Mouse (Mus musculus) CD4-positive, CD25-positive, alpha-beta regulatory T cell, adult 2 months (primary cell): ENCODE results near the gene Gria4.
"Not testable (repeated sequence)": the region's sequence is repeated elsewhere in the genome, so short reads cannot be mapped to it uniquely, and the experiment has no call there.

ENCODE experiments used
- DNase-seq: peaks from one replicate; pipeline ENCODE4 v3.0.0-alpha.2; 2012; ENCODE audit warnings: low read depth, low spot score

Gene Gria4

DNA sequence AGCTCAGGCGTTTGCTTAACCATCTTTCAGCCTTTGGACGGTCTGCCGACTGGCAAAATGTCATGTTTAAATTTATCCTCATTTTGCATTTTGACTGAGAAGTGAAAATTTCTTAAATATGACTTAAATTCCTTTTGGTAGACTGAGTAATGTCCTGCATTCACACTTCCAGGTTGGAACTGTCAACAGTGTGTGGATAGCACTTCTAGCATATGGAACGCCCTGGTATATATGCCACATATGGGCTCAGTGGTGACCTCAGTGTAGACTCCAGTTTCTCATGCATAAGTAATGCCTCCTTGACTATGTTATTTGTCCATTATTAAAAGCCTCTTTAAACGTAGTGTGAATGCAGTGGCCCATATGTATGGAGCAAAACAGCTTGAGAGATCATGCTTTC is 222.4 kb downstream of the Gria4 start:
- DNase-seq, result no peak

DNA sequence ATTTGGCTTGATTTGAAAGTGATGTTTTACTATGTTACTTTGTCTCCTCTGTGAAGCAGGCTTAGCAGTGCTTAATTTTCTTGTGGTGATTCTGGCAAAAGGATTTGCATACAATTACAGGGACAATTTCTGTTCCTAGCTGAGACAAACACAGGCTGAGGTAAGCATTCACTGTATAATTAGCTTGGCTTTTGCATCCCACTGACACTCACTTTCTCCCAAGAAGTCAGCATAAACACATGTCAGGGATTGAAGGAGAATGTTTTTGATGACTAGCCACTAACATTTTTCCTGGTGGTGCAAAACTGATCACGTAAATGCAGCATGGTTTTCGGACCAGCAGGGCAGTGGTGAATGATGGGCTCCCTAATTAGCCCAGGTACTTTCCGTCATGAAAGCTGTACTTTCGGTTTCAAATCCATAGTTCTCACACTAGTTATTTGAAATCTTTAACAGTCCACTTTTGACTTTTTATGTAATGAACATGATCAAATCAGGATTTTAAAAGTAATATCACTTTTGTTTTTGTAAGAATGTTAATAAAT is 240.5 kb downstream of the Gria4 start:
- DNase-seq, result no peak

DNA sequence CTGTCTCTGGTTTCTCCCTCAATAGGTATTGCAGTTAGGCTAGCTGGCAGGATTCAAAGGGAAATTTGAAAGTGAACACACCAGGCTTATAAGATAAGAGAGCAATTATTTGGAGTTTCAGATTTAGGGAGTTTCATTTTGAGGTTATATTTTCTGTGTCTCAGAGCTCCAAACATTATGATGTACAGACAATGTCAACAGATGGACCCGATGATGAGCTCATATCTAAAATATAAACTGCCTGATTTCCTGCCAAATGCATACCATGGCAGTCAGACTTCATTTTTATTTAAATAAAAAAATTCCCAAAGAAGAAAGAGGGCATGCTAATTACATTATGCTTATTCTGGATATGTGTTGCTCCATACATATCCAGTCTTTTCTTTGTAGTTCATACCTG is 256.8 kb downstream of the Gria4 start:
- no peak for DNase-seq

DNA sequence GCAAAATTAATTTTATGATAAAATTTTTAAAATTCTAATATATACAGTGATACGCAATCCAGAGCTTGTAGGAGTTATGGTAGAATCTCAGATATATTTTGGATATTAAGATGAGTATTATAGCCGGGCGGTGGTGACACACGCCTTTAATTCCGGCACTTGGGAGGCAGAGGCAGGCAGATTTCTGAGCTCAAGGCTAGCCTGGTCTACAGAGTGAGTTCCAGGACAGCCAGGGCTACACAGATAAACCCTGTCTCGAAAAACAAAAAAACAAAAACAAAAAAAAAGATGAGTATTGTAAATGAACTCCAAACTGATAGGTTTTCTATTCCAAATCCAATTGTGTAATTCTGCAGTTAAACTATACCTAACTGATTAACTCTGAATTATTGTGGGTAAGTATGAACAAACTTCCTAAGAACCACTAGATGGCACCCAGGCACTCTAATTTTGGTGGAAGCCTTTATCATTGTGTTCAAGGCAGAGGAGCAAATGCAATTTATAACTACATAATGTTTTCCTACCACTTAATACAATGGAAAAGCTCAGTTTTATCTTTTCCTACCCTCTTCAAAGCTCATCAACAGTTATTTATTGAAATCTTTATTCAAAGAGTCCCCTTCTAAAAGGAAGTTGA is 259.4 kb downstream of the Gria4 start:
- DNase-seq, result no peak

DNA sequence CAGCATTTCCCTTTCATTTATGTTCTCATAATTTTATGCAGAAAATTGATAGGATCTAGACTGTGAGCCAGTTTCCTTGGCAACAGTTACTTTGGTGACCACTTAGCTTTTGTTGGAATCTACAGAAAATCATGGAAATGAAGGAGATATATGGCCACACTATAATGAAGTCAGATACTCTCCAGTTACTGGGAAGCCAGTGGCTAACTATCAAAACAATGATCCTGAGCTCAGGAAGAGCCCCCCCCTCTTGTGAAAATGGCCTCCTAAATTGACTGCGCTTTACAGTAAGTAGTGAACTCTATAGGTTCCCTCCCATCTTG is 281.5 kb downstream of the Gria4 start:
- DNase-seq, result no peak

DNA sequence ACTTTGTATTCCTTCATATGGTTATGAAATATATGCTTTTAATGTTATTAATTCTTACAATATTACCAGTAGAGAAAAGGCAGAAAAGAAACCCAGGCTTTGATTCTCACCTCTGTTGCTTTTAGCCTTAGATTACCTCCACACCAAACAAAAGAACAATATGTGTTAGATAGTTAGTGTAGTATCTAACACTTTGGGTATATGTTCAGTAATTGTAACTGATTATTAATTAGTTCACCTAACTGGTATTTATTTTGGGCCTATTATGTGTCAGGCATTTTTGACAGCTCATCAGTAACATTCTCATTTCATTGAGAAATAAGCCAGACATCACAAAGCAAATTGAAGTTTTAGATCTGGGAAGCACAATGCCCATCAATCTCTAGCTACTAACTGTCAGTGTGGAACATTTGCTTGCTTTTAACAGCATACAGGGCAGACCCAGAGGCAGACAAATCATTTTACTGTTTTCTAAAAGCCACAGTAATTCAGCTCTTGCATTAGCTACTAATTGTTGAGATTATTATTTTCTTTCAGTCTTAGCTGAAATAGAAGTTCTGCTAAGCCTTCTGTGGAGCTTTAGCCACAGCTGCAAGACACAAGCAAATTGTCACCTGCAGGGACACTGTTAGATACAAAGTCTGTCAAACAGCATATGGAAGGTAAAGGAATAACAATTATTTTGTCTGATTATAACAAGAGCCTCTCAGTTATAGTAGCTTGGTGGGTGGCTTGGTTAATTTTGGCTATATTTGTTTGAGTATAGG is 282.1 kb downstream of the Gria4 start:
- DNase-seq, result no peak

DNA sequence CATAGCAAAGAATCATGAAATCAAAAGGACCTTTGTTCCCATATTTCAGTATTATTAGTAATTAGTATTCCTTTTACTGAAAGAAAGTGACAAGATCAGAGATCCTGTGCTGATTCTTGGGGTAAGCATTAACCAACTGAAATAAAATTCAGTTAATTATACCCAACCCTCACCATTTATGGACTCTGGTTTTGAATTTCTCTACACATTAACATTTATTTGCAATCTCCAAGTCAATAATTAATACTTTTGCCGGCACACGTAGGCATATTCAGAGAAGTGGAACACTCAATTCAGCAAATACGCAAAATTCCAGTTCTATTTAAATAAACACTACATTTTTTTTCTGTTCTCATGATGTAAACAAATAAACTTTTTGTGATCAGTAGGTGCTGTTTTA is 289.9 kb downstream of the Gria4 start:
- DNase-seq, result no peak

DNA sequence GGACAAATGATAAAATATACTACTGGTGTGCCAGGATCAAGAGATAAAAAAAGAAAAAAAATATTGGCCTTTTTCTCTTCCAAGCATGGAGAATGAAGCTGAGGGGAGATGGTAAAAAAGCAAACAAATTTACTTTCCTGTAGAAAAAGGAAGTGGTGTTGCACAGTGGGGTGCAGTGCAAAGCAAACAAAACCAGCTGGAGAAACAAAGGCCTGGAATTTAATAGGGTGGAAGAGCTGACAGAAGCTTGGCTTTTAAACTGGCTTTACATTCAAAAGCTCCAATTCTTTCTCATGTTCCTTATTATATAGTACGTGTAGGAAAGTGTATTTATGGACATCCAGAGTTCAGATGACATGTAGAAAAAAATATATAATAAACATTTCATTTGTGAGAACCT is 290.9 kb downstream of the Gria4 start:
- no peak for DNase-seq

DNA sequence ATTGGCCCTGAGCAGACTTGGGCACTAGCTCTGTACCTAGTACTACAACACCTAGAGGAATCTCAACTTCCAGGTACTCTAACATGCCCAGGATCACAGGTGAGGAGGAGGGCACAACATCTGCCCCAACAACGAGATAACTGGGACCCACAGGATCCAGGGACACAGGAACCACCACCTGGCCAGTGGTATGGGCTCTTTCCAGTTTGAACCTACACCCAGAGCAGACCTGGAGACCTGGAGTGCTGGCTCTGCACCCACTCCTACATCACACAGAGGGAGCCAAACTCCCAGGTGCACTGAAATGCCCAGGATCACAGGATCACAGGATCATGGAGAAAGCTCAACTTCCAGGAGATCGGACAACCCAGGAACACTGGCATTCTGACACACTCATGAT is 309.6 kb downstream of the Gria4 start:
- no peak for DNase-seq

DNA sequence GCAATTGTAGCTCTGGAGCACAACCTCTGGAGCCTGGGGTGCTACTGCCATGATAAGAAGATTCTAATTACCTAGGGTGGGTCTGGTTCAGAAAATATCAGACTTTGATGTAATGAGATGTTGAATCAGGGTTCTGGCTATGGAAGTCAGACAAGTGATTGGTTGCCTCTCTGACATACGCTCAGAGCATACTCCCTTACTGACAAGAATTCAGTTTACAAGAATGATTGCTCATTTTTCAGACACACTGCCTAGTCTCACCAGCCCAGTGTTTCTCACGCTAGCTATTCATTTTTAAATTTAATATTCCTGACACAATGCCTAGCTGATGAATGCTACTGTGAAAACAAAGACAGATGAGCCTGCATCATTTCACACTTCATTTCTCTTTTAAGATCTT is 311.5 kb downstream of the Gria4 start:
- no peak for DNase-seq

DNA sequence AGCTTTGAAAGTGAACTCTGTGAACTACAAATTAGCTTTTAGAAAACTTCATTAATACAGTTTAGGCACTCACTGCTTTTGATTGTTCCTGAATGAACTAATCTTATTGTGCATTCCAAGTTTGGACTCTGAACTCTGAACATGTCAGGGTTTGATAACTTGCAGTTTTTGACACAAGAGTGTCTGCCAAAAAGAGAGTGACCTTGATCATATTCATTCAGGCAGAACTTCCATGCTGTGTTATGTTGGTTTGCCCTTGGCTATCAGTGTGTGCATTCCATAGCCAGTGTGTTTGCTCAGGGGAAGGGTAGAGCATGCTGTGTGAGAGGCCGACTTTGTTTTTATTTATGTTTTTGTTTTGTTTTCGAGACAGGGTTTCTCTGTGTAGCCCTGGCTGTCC is 325.2 kb downstream of the Gria4 start:
- DNase-seq, result no peak

DNA sequence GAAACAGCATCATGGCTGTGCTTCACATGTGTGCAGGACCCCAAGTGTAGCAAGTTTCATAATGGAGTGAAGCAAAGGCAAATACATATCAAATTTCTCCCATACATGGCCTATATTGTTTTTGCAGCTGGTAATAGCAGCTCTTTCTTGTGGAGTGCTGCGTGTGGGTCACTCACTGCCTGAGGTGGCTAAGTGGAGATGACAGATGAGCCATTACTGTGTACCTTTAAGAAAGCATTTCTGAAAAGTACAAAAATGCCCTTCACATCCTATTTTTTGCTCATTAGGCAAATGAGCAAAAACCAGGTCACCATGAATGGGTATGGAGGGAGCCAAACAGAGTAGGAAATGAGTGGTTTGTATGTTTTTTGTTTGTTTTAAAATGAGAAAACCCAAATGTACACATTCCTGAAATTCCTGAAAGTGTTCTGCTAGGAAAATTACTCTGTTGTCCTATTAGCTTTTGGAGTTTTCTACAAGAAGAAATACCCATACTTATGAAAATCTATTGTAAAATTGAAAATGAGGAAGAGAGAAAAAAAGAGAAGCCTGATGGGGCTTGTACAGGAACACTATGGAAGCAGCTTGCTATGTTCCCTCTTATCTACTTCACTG is 336.5 kb downstream of the Gria4 start:
- no peak for DNase-seq

DNA sequence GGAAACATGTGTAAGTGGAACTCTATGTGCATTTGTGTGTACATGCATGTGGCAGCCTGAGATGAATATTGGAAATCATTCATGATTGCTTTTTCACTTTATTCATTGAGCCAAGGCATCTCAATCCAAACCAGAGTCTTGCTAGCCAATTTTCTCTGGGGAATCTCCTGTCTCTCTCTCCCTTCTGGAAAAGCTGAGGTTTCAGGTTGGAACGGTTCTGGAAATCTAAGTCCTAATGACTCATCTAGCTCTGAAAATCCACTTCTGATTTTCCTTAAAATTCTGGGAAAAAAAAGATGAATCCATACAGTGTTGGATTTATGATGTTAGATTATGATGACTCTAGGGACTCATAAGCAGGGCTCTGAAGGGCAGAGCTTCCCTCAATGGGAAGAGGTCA is 337.8 kb downstream of the Gria4 start:
- no peak for DNase-seq

DNA sequence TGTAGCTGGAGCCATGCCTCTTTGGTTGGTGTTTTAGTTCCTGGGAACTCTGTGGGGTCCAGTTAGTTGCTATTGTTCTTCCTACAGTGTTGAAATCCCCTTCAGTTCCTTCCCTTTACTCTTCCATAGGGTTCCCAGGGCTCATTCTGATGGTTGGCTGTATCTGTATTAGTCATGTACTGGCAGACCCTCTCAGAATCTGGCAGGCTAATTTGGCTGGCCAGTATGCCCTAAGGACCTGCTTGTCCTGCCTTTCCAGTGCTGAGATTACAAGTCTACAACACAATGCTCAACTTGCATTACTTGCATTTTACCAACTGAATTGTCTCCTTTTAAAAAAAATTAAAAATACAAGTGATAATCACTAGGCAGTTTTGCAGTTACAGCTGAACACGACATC is 338.4 kb downstream of the Gria4 start:
- DNase-seq, result no peak

DNA sequence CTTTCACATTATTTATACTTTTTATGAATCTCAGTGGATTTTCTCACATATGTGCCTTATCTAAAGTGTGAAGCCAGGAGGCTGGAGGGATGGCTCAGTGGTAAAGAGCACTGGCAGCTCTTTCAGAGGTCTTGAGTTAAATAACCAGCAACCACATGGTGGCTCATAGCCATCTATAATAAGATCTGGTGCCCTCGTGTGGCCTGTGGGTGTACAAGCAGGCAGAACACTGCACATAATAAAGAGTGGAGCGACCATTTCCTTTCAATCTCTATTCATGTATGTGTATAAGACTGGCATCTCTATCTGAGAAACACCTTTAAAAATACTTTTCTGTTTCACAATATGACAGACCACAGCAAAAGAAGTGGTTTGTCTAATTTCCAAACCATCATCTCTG is 353.1 kb downstream of the Gria4 start:
- DNase-seq, result peak; percentile 50

DNA sequence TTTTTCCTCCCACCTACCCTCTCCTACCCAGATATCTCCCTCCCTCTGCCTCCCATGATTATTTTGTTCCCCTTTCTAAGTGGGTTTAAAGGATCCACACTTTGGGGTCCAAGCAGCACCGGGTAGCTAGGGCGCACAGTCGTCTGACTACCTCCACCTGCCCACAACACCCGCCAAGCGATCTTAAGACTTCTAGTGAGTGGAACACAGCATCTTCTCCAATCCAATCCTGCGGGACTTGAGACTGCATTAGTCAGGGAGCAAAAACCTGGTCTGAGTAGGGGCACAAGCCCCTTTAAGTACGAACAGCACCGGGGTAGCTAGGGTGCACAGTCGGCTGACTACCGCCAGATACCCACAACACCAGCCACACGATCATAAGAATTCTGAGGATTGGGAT is 395.2 kb downstream of the Gria4 start:
- DNase-seq, result not testable (repeated sequence)

DNA sequence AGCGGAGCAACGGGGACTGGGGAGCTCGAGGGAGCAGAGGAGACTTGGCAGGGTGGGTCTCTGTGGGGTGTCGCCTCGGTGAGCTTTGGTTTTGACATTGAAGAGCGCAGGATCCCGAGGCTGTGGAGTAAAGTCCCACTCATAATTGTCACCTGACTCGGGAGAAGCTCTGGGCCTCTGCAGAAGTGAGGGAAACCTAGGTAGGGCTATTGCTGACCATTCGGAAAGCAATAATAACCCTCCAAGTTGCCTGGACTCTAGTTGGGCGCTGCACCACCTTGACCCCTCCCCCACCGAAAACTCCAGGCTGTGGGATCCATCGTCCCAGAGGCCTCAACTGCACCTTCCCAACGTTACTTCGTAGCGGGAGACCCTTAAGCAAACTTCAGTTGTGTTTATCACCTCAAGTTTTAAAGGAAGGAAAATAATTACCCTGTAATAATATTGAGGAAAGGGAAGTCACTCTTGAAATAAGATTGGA is 419.4 kb downstream of the Gria4 start:
- no peak for DNase-seq

DNA sequence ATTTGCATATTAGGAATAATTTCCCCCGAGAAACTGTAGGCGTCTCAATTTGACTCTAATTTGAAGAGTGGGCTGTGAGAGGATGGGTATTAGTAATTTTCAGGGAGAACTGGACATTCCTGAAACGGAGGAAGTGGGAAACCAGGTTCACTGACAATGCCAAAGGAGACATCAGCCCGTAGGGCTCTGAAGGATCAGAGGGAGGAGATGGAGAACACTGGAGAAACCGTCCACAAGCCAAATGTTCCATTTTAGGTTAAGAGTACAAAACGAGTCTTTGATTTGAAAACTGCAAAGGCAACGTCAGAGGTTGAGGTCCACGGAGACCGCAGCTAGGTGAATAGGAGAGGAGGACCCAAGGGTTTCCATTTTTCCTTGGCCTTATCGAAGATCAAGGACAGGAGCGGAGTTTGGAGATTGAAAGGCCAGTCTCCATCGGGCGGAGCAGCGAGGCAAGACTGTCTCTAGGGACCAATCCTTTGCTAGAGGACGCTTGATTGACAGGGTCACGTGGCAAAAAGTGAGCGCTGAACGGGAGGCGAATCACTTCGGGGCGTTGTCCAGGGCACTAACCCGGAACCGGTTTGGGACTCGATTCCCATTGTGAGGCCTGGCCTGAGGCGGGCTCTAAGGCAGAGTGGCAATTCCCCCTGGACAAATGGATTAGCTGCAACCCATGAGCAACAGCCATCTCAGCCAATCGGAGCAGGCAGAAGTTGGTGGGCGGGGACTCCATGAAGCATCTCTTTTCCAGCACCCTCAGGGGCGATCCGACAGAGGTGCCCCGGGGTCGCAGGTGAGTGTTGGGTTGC is 420.0 kb downstream of the Gria4 start, which contains the start of gene Msantd4:
Gene Msantd4, plus strand, starts transcription at position 735 of the 812 bp plus-strand sequence.
- peak; percentile 96 for DNase-seq
